Mouse (Mus musculus) erythroblast, embryonic 14.5 days (primary cell): Measurements from ENCODE around the gene Gps2.

Experiments used
- GATA1 ChIP-seq: IDR thresholded peaks from 2 replicates; pipeline ENCODE4 v1.6.1; 2012; ENCODE audit warnings: low read length, inconsistent platforms, mixed read lengths
- TAL1 ChIP-seq: IDR thresholded peaks from 3 replicates; pipeline ENCODE4 v1.6.1; 2012; ENCODE audit warnings: low read length, inconsistent platforms, mixed read lengths

DNA sequence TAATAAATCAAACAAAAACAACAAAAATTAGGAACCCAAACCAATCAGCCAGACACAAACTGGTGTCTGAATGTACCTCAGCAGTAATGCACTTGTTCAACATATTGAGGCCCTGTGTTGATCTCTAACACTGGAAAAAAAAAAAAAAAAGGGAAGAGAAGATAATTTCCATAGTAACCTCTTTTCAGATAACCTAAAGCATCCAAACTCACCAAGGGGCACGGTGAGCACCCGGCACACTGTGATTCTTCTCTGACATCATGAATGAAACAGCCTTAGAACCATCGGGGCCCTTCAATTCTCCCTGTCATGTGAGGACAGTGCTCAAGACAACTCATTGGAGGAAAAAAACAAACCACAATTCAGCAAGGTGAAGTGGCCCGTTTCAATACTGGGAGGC lies 16.0 kb downstream of the Gps2 start:
- TF ChIP-seq TAL1 (no peak), GATA1 (no peak)
